Mouse (Mus musculus) MEL (cell line): ENCODE data around the gene Pdcd1. TPM values are rescaled to one million over a fixed set of nuclear protein-coding genes. Genes with fewer than 3 reads are reported as not detected.
"Not testable (repeated sequence)": the region's sequence is repeated elsewhere in the genome, so short reads cannot be mapped to it uniquely, and the experiment has no call there.

Experiments
- DNase-seq: peaks from one replicate; pipeline ENCODE4 v3.0.0; 2011; ENCODE audit warnings: low read depth, low spot score
- H3K27ac ChIP-seq: 2 replicates; pipeline ENCODE4 v1.5.1; 2012; ENCODE audit warnings: low read depth, mild to moderate bottlenecking, control low read depth, low read length, moderate library complexity; ENCODE audit not compliant: control insufficient read depth
- H3K27me3 ChIP-seq, 2 experiments: fragments of 150-350 bp in 1 of 2; sonication (generic) in 1 of 2; 2 replicates each; pipeline ENCODE4 v1.6.1; 2012; ENCODE audit warnings: low read length in 2 of 2, mild to moderate bottlenecking in 2 of 2, improper control_type of control experiment in 1 of 2, moderate library complexity in 1 of 2; ENCODE audit not compliant: insufficient read depth in 2 of 2, control insufficient read depth in 1 of 2
- H3K36me3 ChIP-seq, 2 experiments: 2 replicates each; pipeline ENCODE4 v1.6.1; 2012 to 2014; ENCODE audit warnings: low read length in 2 of 2, improper control_type of control experiment in 1 of 2, inconsistent platforms in 1 of 2, mild to moderate bottlenecking in 1 of 2; ENCODE audit not compliant: insufficient read depth in 2 of 2, control insufficient read depth in 1 of 2
- H3K4me1 ChIP-seq, 2 experiments: fragments of 150-350 bp in 1 of 2; sonication (generic) in 1 of 2; 2 replicates each; pipeline ENCODE4 v1.6.1; 2012; ENCODE audit warnings: low read length in 2 of 2, improper control_type of control experiment in 1 of 2, mild to moderate bottlenecking in 1 of 2; ENCODE audit not compliant: insufficient read depth in 2 of 2, control insufficient read depth in 1 of 2
- H3K4me3 ChIP-seq, 2 experiments: fragments of 150-350 bp in 1 of 2; sonication (generic) in 1 of 2; 2 replicates each; pipeline ENCODE4 v1.5.1; 2012; ENCODE audit warnings: low read depth in 2 of 2, low read length in 2 of 2, mild to moderate bottlenecking in 2 of 2, moderate library complexity in 2 of 2, control low read depth in 1 of 2, improper control_type of control experiment in 1 of 2; ENCODE audit not compliant: control insufficient read depth in 1 of 2, insufficient read depth in 1 of 2
- H3K79me2 ChIP-seq: 2 replicates; pipeline ENCODE4 v1.6.1; 2012; ENCODE audit warnings: mild to moderate bottlenecking, low read length, moderate library complexity; ENCODE audit not compliant: control insufficient read depth, poor library complexity, insufficient read depth
- H3K9ac ChIP-seq: 2 replicates; pipeline ENCODE4 v1.6.1; 2012; ENCODE audit warnings: low read depth, mild to moderate bottlenecking, control low read depth, low read length, moderate library complexity; ENCODE audit not compliant: control insufficient read depth, poor library complexity, severe bottlenecking
- H3K9me3 ChIP-seq: fragments of 150-350 bp; sonication (generic); replicated peaks from 2 replicates; pipeline ENCODE4 v1.6.1; 2012; ENCODE audit warnings: mild to moderate bottlenecking, low read length, improper control_type of control experiment, moderate library complexity; ENCODE audit not compliant: insufficient read depth
- CTCF ChIP-seq, 3 experiments: IDR thresholded peaks in 2 of 3; conservative IDR thresholded peaks in 1 of 3; 2 replicates each; pipeline ENCODE4 v1.5.1; 2011 to 2012; ENCODE audit warnings: low read length in 3 of 3, low read depth in 2 of 3, mild to moderate bottlenecking in 2 of 3, improper control_type of control experiment in 1 of 3, inconsistent platforms in 1 of 3, mixed read lengths in 1 of 3, moderate library complexity in 1 of 3; ENCODE audit not compliant: control insufficient read depth in 1 of 3, insufficient read depth in 1 of 3, poor library complexity in 1 of 3, severe bottlenecking in 1 of 3
- EP300 ChIP-seq, 2 experiments: IDR thresholded peaks; 2 replicates each; pipeline ENCODE4 v1.6.1; 2011; ENCODE audit warnings: improper control_type of control experiment in 2 of 2, low read length in 2 of 2, low read depth in 1 of 2, mild to moderate bottlenecking in 1 of 2
- GABPA ChIP-seq: IDR thresholded peaks from 2 replicates; pipeline ENCODE4 v1.6.1; 2012; ENCODE audit warnings: low read depth, mild to moderate bottlenecking, inconsistent platforms, low read length, improper control_type of control experiment, moderate library complexity
- GATA1 ChIP-seq: IDR thresholded peaks from 2 replicates; pipeline ENCODE4 v1.6.1; 2011; ENCODE audit warnings: low read depth, low read length, improper control_type of control experiment
- JUND ChIP-seq: IDR thresholded peaks from 2 replicates; pipeline ENCODE4 v1.6.1; 2011; ENCODE audit warnings: low read depth, mild to moderate bottlenecking, improper control_type of control experiment, low read length
- POLR2AphosphoS5 ChIP-seq: IDR thresholded peaks from 2 replicates; pipeline ENCODE4 v1.6.1; 2012; ENCODE audit warnings: low read depth, borderline replicate concordance, mild to moderate bottlenecking, inconsistent platforms, low read length, moderate library complexity, mixed read lengths
- SMC3 ChIP-seq: IDR thresholded peaks from 2 replicates; pipeline ENCODE4 v1.6.1; 2011; ENCODE audit warnings: low read depth, low read length, improper control_type of control experiment
- TAL1 ChIP-seq: IDR thresholded peaks from 2 replicates; pipeline ENCODE4 v1.6.1; 2012; ENCODE audit warnings: mild to moderate bottlenecking, inconsistent platforms, low read length, moderate library complexity, mixed read lengths
- TBP ChIP-seq: IDR thresholded peaks from 2 replicates; pipeline ENCODE4 v1.8.0; 2011; ENCODE audit warnings: low read depth, low read length, improper control_type of control experiment
- TCF12 ChIP-seq: IDR thresholded peaks from 2 replicates; pipeline ENCODE4 v1.6.1; 2014; ENCODE audit warnings: low read depth, mild to moderate bottlenecking, inconsistent platforms, low read length, improper control_type of control experiment, moderate library complexity
- USF1 ChIP-seq: IDR thresholded peaks from 2 replicates; pipeline ENCODE4 v1.6.1; 2014; ENCODE audit warnings: low read depth, mild to moderate bottlenecking, inconsistent platforms, low read length, improper control_type of control experiment, moderate library complexity
- USF2 ChIP-seq, 2 experiments: IDR thresholded peaks; 2 replicates each; pipeline ENCODE4 v1.6.1; 2011 to 2012; ENCODE audit warnings: improper control_type of control experiment in 2 of 2, low read length in 2 of 2, borderline replicate concordance in 1 of 2, inconsistent platforms in 1 of 2, low read depth in 1 of 2, mild to moderate bottlenecking in 1 of 2; ENCODE audit not compliant: insufficient read depth in 1 of 2
- polyA plus RNA-seq, 2 experiments: library from polyadenylated mRNA; stranded (reverse) in 1 of 2; unstranded in 1 of 2; fragments of >175 nt in 1 of 2; fragments of >200 nt in 1 of 2; gene quantifications; 2 replicates each; pipeline versions ENCODE4 v1.2.1 to v1.2.4; 2012; ENCODE audit warnings: low replicate concordance in 2 of 2, low read depth in 1 of 2; ENCODE audit not compliant: insufficient read length in 2 of 2, insufficient read depth in 1 of 2, missing spikeins in 1 of 2
- total RNA-seq: library from RNA; depleted of rRNA; stranded (reverse); fragments of 300-350 nt; gene quantifications from 2 replicates; pipeline ENCODE4 v1.2.3, GENCODE M21; 2012

Gene Pdcd1
- total and polyA plus RNA-seq, 3 experiments: 0.13 TPM; not detected in 2

DNA sequence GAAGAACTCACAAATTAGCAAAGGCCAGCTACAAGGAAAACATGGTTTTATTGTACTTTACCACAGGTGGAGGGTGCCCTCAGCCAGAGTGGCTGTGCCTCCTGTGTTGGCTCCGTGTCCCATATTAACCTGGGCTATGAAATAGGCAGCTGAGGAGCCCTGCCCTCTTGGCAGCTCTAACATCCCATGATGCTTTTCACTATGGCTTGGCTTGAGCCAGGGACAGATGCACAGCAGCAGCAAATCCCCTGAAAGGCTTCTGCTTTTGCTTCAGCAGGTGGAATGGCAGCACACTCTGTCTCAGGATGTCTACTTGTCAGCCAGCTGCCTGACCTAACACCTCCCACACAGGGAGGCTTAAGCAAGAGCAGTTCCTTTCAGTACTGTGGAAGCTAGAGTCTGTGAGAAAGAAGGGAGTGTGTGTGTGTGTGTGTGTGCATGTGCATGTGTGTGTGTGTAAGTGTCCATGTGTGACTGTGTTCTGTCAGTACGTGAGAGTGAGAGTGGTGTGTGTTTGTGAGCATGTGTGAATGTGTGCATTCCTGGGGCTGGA, 46.3 kb downstream of the Pdcd1 start:
- H3K36me3 ChIP-seq, H3K9ac ChIP-seq, H3K4me1 ChIP-seq, DNase-seq, H3K27me3 ChIP-seq, H3K79me2 ChIP-seq, H3K4me3 ChIP-seq, H3K9me3 ChIP-seq, H3K27ac ChIP-seq: not testable (repeated sequence)

DNA sequence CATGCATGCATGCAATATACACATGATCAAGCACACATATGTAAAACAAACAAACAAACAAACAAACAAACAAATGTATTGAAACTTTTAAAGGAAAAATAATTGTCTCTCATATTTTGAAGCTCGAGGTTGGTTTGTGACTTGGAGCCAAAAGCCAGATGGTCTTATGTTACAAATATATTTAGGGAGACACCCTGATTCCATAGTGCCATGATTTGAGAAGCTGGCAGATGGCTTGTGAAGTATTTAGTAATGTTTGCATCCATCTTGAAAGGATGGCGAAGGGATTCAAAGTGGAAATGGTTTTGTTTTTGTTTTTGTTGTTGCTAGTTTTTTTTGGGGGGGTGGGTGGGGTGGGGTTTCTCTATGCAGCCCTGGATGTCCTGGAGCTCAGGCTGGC, 51.3 kb downstream of the Pdcd1 start:
- Histone ChIP-seq H3K79me2 (no peaks in the 10 kb centered on the region), H3K4me1 (no peaks in the 10 kb centered on the region), H3K36me3 (no peaks in the 10 kb centered on the region), H3K4me3 (no peak overlapping the region), H3K27me3 (peaks cover 0 to 3% of the 10 kb centered on the region in 2 experiments; a peak in 2 of 4 replicates), H3K27ac (no peak overlapping the region), H3K9me3 (no peaks in the 10 kb centered on the region)
- no peak for DNase-seq
- TF ChIP-seq SMC3 (no peak), JUND (no peak), USF2 (IDR thresholded peaks at IDR 0.05; ENCODE audit: borderline replicate concordance in 1 of 2, insufficient read depth in 1 of 2, low read depth in 1 of 2, low read length in 2 of 2) (no peak), CTCF (IDR thresholded peaks at IDR 0.05 in 2 of 3, conservative IDR thresholded peaks at IDR 0.05 in 1 of 3; ENCODE audit: control insufficient read depth in 1 of 3, insufficient read depth in 1 of 3, low read depth in 2 of 3, low read length in 3 of 3, poor library complexity in 1 of 3, severe bottlenecking in 1 of 3) (no peak), USF1 (no peak), GABPA (no peak), TBP (no peak), POLR2AphosphoS5 (no peak)
- TF ChIP-seq, all 39 proteins: peak for 0
- no peak overlapping the region for H3K9ac ChIP-seq

DNA sequence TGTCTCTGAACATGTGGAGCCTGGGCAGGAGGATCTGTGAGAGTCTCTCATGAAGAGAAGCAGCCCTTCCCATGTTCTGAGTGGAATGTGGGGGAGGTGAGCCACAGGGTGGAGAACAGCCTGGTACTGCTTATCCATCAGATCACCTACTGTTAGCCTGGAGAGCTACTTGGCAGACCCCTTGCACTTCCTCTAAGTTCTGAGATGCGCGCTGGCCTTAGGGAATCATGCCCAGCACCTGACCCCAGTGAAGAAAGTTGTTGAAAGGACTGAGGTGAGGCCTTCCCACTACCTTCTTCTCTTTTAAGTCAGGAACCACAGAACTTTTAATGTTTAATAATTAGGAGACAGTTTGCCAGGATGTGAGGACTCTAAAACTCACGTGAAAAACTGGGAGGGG, 60.9 kb downstream of the Pdcd1 start:
- not testable (repeated sequence) for DNase-seq, H3K79me2 ChIP-seq, H3K9me3 ChIP-seq, H3K36me3 ChIP-seq, H3K27me3 ChIP-seq, H3K9ac ChIP-seq, H3K27ac ChIP-seq, H3K4me3 ChIP-seq
- peaks cover 10 to 27% of the 10 kb centered on the region in 2 experiments for H3K4me1 ChIP-seq

DNA sequence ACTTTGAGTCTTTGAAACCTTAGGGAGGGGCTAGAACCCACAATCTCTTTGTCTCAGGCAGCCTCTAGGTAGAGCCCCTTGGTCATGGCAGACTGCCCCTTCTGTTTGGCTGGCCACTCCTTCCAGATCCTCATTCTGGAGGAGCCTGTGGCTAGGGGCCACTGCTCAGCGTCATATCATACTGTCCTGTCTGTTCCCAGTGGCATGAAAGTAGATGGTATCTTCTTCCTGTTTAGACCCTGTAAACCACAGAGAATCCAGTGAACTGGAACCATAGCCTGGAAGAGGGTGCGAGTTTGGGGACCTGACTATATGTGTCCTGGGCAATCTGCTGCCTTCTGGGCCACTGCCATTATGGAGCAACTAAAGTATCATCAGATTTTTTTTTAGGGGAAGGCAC, 61.3 kb downstream of the Pdcd1 start:
- peak; percentile 44 for DNase-seq
- not testable (repeated sequence) for H3K9ac ChIP-seq, H3K27me3 ChIP-seq, H3K9me3 ChIP-seq, H3K79me2 ChIP-seq, H3K27ac ChIP-seq, H3K4me3 ChIP-seq
- TF ChIP-seq GATA1 (0 out of 2 replicates have a peak, but pooled peaks have one; percentile 2), TAL1 (0 out of 2 replicates have a peak, but pooled peaks have one; percentile 4), EP300 (IDR thresholded peaks at IDR 0.05; ENCODE audit: low read depth in 1 of 2, low read length in 2 of 2) (peak; percentile 19 to 39; a peak in 2 of 4 replicates), TCF12 (peak; percentile 15; the same call in 1 of the 2 replicates)
- Histone ChIP-seq H3K36me3 (peaks cover 0 to 14% of the 10 kb centered on the region in 2 experiments; a peak in 2 of 4 replicates), H3K4me1 (peaks cover 12 to 32% of the 10 kb centered on the region in 2 experiments)

DNA sequence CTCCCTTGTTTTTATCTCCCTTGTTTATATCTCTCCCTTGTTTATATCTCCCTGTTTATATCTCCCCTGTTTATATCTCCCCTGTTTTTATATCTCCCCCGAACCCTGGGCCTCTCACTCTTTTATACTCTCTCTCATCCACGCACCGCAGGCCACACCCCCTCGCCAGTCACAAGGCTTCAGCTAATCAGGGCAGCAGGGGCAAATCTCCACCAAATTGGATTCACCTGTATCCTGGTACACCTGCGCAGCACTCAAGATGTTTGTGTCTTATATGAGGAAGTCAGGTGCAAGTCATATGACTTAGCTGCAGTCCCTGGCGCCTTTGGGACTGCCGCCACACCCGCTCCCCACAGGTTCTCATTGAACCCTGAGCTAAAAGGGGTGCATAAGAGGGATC, 62.1 kb downstream of the Pdcd1 start, which contains the start of gene Gal3st2c:
Gene Gal3st2c, plus strand, starts transcription at position 301 of the 400 bp plus-strand sequence.
- H3K4me1 ChIP-seq: peaks cover 15 to 36% of the 10 kb centered on the region in 2 experiments
- peaks cover 0 to 17% of the 10 kb centered on the region in 2 experiments; a peak in 2 of 4 replicates for H3K36me3 ChIP-seq
- not testable (repeated sequence) for DNase-seq, H3K9ac ChIP-seq, H3K27me3 ChIP-seq, H3K4me3 ChIP-seq, H3K27ac ChIP-seq, H3K79me2 ChIP-seq, H3K9me3 ChIP-seq
